Mouse (Mus musculus) ES-Bruce4 (cell line): ENCODE measurements at regions not wholly inside any gene's neighbourhood (a gene's known extent, or its start where the extent isn't known, plus 50 kb on each side); places are given as distances from the start of the nearest gene placed in this dataset.

Source experiments
- H3K27ac ChIP-seq: 2 replicates; pipeline ENCODE4 v1.5.1; 2012; ENCODE audit warnings: low read length, inconsistent platforms; ENCODE audit not compliant: insufficient read depth
- H3K27me3 ChIP-seq: 2 replicates; pipeline ENCODE4 v1.6.1; 2012; ENCODE audit warnings: mild to moderate bottlenecking, low read length, inconsistent platforms; ENCODE audit not compliant: control insufficient read depth, poor library complexity, insufficient read depth, severe bottlenecking
- H3K36me3 ChIP-seq: 2 replicates; pipeline ENCODE4 v1.6.1; 2012; ENCODE audit warnings: inconsistent platforms, mild to moderate bottlenecking, low read length, moderate library complexity; ENCODE audit not compliant: control insufficient read depth, poor library complexity, insufficient read depth, severe bottlenecking
- H3K4me1 ChIP-seq: one replicate; pipeline ENCODE4 v1.8.1; 2011; ENCODE audit warnings: low read length; ENCODE audit not compliant: control insufficient read depth, insufficient read depth
- H3K4me3 ChIP-seq: 2 replicates; pipeline ENCODE4 v1.5.1; 2011; ENCODE audit warnings: low read depth, mild to moderate bottlenecking, low read length
- H3K9ac ChIP-seq: 2 replicates; pipeline ENCODE4 v1.6.1; 2012; ENCODE audit warnings: low read depth, mild to moderate bottlenecking, inconsistent platforms; ENCODE audit not compliant: poor library complexity, severe bottlenecking
- H3K9me3 ChIP-seq: replicated peaks from 2 replicates; pipeline ENCODE4 v1.6.1; 2012; ENCODE audit warnings: mild to moderate bottlenecking, low read length, inconsistent platforms; ENCODE audit not compliant: control insufficient read depth, poor library complexity, insufficient read depth, severe bottlenecking
- CTCF ChIP-seq: IDR thresholded peaks from one replicate; pipeline ENCODE4 v1.8.1; 2011; ENCODE audit warnings: low read depth, low read length
- EP300 ChIP-seq: IDR thresholded peaks from 2 replicates; pipeline ENCODE4 v1.6.1; 2011; ENCODE audit warnings: low read depth, low read length; ENCODE audit not compliant: insufficient read depth
- POLR2A ChIP-seq: IDR thresholded peaks from one replicate; pipeline ENCODE4 v1.8.1; 2011; ENCODE audit warnings: low read length; ENCODE audit not compliant: insufficient read depth

DNA sequence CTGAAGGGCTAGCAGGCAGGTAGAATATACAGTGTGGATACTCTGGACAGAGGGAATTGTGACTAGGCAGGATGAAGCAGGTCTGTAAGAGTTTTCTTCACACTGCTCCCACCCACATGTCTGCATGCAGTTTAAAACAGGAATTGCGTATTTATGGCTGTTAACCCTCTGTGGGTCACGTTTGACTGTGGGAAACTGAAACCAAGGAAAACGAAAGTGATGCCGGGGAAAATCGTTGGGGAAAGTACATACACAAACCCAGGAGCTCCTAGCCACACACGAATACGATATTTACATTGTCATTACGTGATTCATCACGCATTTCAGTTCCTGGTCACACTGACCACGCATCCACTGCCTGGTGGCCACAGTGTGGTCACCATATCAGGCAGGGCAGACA, 170.6 kb upstream of the Spdye4c start:
- Histone ChIP-seq H3K4me1 (no peaks in the 10 kb centered on the region), H3K9ac (no peak overlapping the region), H3K27me3 (no peaks in the 10 kb centered on the region), H3K27ac (no peak overlapping the region), H3K9me3 (no peaks in the 10 kb centered on the region), H3K36me3 (no peaks in the 10 kb centered on the region), H3K4me3 (no peak overlapping the region)
- no peak for TF ChIP-seq CTCF
- no peak for TF ChIP-seq EP300
- TF ChIP-seq POLR2A, result no peak

DNA sequence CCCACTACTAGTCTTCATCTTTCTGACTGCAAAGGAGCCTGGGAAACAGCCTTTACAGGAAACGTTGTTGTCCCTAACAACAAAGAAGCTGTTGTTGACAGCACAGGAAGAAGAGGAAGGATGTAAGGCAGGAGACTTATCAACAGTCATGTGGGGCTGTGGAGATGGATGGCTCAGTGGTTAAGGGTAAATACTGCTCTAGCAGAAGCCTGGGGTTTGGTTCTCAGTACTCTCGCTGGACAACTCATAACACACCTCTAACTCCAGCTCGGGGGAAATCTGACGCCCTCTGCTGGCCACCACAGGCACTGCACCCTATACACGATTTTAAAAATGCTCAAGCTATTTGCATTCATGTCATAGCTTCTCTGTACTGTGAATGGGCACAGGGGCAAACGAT, 168.3 kb upstream of the Spdye4c start:
- Histone ChIP-seq H3K4me3 (no peak overlapping the region), H3K9ac (no peak overlapping the region), H3K9me3 (no peaks in the 10 kb centered on the region), H3K36me3 (no peaks in the 10 kb centered on the region), H3K27me3 (no peaks in the 10 kb centered on the region), H3K27ac (no peak overlapping the region), H3K4me1 (no peaks in the 10 kb centered on the region)
- TF ChIP-seq POLR2A, result no peak
- no peak for TF ChIP-seq EP300
- TF ChIP-seq CTCF, result peak; percentile 81

DNA sequence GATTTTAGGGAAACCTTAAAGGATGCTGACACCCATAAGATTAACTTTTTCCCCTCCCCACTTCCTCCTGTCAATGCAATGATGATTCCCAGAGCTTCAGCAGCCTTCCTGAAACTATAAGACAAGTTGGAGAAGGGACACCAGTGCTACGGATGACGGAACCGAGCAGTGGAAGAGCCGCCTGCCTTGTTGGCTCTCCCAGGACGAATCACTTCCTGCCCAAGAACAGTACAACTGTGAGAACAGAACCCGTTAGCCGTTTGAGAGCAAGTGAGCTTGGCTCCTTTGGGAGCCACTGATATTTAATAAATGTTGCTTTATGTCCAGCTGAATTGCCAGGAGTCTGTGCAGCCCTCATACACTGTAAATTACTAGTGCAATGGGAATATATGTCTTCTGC, 166.8 kb upstream of the Spdye4c start:
- Histone ChIP-seq H3K36me3 (no peaks in the 10 kb centered on the region), H3K9me3 (no peaks in the 10 kb centered on the region), H3K27me3 (no peaks in the 10 kb centered on the region), H3K27ac (no peak overlapping the region), H3K4me1 (peaks cover 2% of the 10 kb centered on the region), H3K9ac (no peak overlapping the region), H3K4me3 (no peak overlapping the region)
- TF ChIP-seq POLR2A (no peak), EP300 (no peak), CTCF (no peak)

DNA sequence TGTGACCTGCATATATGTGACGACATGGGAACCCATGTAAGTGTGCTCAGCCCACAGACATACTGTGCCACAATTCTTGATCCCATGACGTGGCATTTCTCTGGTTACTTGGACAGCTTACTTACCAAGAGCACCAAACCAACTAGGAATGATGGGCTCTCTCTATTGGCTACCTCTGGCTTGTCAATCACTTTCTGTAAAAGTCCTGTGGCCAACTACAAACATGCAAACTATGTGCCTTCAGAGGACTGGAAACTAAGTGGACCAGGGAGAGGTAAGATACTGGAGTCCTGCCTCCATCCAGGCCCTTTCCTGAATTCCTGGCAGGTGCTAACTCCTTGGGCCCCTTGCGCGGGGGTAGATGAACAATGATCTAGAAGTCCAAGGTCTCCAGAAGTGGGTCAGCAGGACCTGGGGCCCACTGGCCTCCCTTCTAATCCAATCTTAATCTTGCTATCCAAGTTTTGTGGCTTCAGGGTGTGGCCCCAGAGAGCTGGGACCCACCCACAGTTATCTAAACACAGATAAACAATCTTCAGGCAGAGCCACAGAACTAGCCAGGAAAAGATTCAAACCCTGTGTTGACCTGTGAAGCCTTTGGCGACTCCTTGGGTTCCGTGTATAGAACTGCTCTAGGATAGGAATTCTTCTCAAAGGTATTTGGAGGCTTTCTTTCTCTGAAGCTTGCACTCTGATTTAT, 163.7 kb upstream of the Spdye4c start:
- no peak overlapping the region for H3K4me3 ChIP-seq
- H3K9ac ChIP-seq, result peak overlapping the region; percentile 20; the same call in 1 of the 2 replicates
- no peak for TF ChIP-seq CTCF
- TF ChIP-seq EP300, result no peak
- no peak for TF ChIP-seq POLR2A
- H3K9me3 ChIP-seq, result no peaks in the 10 kb centered on the region
- no peaks in the 10 kb centered on the region for H3K27me3 ChIP-seq
- H3K36me3 ChIP-seq, result no peaks in the 10 kb centered on the region
- H3K27ac ChIP-seq, result peak overlapping the region; percentile 45; the same call in 1 of the 2 replicates
- H3K4me1 ChIP-seq, result peaks cover 6% of the 10 kb centered on the region

DNA sequence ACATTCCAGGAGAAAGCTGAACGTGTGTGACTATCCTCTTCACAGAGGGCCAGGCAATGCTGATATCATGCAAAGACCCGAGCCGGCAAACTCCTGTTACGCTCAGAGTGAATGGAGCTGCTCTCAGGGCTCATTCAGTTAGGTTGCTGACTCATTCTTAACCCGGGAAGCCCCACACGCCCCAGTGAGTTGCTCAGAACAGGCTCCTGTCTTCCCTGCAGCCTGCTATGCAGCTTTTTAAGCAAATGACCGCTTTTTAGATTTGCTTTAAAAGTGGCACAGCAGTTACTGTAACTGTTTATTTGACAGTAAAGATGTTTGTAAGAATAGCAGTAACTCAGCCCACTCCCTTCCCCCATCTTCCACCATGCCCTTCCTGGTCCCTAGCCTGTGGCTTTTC, 162.9 kb upstream of the Spdye4c start:
- peak overlapping the region; percentile 36 for H3K4me3 ChIP-seq
- no peaks in the 10 kb centered on the region for H3K36me3 ChIP-seq
- H3K9me3 ChIP-seq, result no peaks in the 10 kb centered on the region
- TF ChIP-seq CTCF (no peak), POLR2A (no peak), EP300 (0 out of 2 replicates have a peak, but pooled peaks have one; percentile 41)
- H3K4me1 ChIP-seq, result peaks cover 6% of the 10 kb centered on the region
- H3K9ac ChIP-seq, result peak overlapping the region; percentile 20; the same call in 1 of the 2 replicates
- no peaks in the 10 kb centered on the region for H3K27me3 ChIP-seq
- peak overlapping the region; percentile 45 for H3K27ac ChIP-seq
